Comparison of ENCODE assay signal across 12 mouse cellular contexts in the genomic region with DNA sequence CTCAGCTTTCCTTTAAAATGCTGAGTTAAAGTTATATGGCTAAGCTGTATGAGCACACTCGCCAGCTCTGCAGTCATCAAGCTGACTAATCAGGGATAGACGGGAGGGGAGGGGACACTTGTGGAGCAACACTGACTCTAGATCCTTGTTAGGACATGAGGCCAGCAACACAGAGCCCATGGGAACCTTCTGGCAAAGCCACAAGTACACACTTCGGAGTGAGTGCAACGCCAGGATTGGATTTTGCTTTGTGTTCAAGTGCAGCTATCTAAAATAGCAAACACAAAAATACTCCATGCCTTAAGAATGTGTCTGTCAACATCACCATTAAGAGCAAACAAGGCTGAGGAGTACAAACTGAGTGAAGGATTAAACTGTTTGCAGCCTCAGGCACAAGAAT. TPM values are rescaled to one million over a fixed set of nuclear protein-coding genes. Genes with fewer than 3 reads are reported as not detected.
DNase-seq lines count a peak whose midpoint lies in the region; ATAC-seq and TF ChIP-seq lines count a peak whose summit lies in the region.
"Had no signal": no experiment of that assay in that cellular context is flagged by ENCODE, and none has a peak within 500 bp of the region (broad histone marks: within the 10 kb centered on the region; RNA-seq: fewer than 3 reads in every experiment).

No protein-coding gene starts in this region.

- H3K79me2 ChIP-seq in heart, adult 2 months (replicated peaks; ENCODE audit: control insufficient read depth, insufficient read depth, low read length): no peaks in the 10 kb centered on the region

- H3K9me3 ChIP-seq in forebrain, embryonic 14.5 days (replicated peaks; ENCODE audit: control insufficient read depth, low read length): no peaks in the 10 kb centered on the region
- H3K9me3 ChIP-seq: forebrain, embryonic 12.5 days; liver, embryonic 13.5 days had no signal

- H3K9ac ChIP-seq in heart, adult 2 months (ENCODE audit: low read depth, low read length): no peak overlapping the region
- H3K9ac ChIP-seq in forebrain, embryonic 14.5 days (ENCODE audit: low read length): no peak overlapping the region
- H3K9ac ChIP-seq: forebrain, embryonic 12.5 days; hindbrain, embryonic 12.5 days; liver, embryonic 13.5 days had no signal

- 32% methylated on average over 4 of the region's 4 CpGs for WGBS in heart, adult 2 months
- 44% methylated on average over 4 of the region's 4 CpGs for WGBS in lung, adult 2 months
- WGBS in forebrain, embryonic 14.5 days: 81% methylated on average over 4 of the region's 4 CpGs

- H3K4me1 ChIP-seq in heart, adult 2 months (ENCODE audit: control insufficient read depth, insufficient read depth, low read length): peaks cover 5% of the 10 kb centered on the region; the same call in 1 of the 2 replicates
- H3K4me1 ChIP-seq in lung, adult 2 months (ENCODE audit: control insufficient read depth, insufficient read depth, low read length): peaks cover 6% of the 10 kb centered on the region
- H3K4me1 ChIP-seq in forebrain, embryonic 14.5 days (ENCODE audit: control insufficient read depth, insufficient read depth, low read length): no peaks in the 10 kb centered on the region
- H3K4me1 ChIP-seq: forebrain, embryonic 12.5 days; hindbrain, embryonic 12.5 days had no signal

- no peak for TF ChIP-seq CTCF in heart, adult 2 months (IDR thresholded peaks at IDR 0.05)
- TF ChIP-seq CTCF in lung, adult 2 months (IDR thresholded peaks at IDR 0.05; ENCODE audit: insufficient read depth, low read length): no peak

- H3K4me2 ChIP-seq in forebrain, embryonic 14.5 days (ENCODE audit: low read length): no peak overlapping the region
- H3K4me2 ChIP-seq: forebrain, embryonic 12.5 days; hindbrain, embryonic 12.5 days; liver, embryonic 13.5 days had no signal

- peak; percentile 75; the same call in 1 of the 2 replicates for TF ChIP-seq EP300 in heart, adult 2 months (IDR thresholded peaks at IDR 0.05; ENCODE audit: insufficient read depth, low read depth, low read length)

- peak; percentile 7 for DNase-seq in ovary, postnatal 14 days (ENCODE audit: low spot score)
- no peak for DNase-seq in ovary, postnatal 10 days (ENCODE audit: low spot score)
- DNase-seq in heart, adult 2 months: peak; percentile 67 to 82
- peak; percentile 56 for DNase-seq in lung, adult 2 months
- DNase-seq in spleen, adult 12 weeks (ENCODE audit: low spot score): no peak
- no peak for DNase-seq in forebrain, embryonic 14.5 days (ENCODE audit: low spot score)
- no peak for DNase-seq in urinary bladder, postnatal 4 days (ENCODE audit: low spot score in 2 of 2)
- DNase-seq: cerebellum, postnatal 10 days; liver, embryonic 13.5 days; thymus, adult 18-20 months had no signal

- no peak overlapping the region for H3K4me3 ChIP-seq in heart, adult 2 months
- H3K4me3 ChIP-seq in lung, adult 2 months (replicated peaks; ENCODE audit: extremely low read depth, low read depth, low read length): no peak overlapping the region
- no peak overlapping the region for H3K4me3 ChIP-seq in forebrain, embryonic 14.5 days (ENCODE audit: low read depth, low read length)
- H3K4me3 ChIP-seq: forebrain, embryonic 12.5 days; hindbrain, embryonic 12.5 days; liver, embryonic 13.5 days had no signal

- TF ChIP-seq POLR2A in heart, adult 2 months (IDR thresholded peaks at IDR 0.05; ENCODE audit: insufficient read depth, low read depth, low read length): peak; percentile 27; the same call in 1 of the 2 replicates
- no peak for TF ChIP-seq POLR2A in lung, adult 2 months (IDR thresholded peaks at IDR 0.05; ENCODE audit: borderline replicate concordance, extremely low read depth, low read depth, low read length)

- intact Hi-C loops in heart, adult 2 months (cut with DNase I): loop anchor here (2.0 kb wide), 1 partner anchor 15 kb away; no protein-coding TSS in a partner anchor

- no peaks in the 10 kb centered on the region for H3K27me3 ChIP-seq in heart, adult 2 months (ENCODE audit: control insufficient read depth, insufficient read depth, low read length)
- H3K27me3 ChIP-seq in forebrain, embryonic 14.5 days (replicated peaks; ENCODE audit: control insufficient read depth, insufficient read depth, low read length): no peaks in the 10 kb centered on the region
- H3K27me3 ChIP-seq: forebrain, embryonic 12.5 days; hindbrain, embryonic 12.5 days; liver, embryonic 13.5 days had no signal

- peak overlapping the region; percentile 77 for H3K27ac ChIP-seq in heart, adult 2 months
- H3K27ac ChIP-seq in forebrain, embryonic 14.5 days (ENCODE audit: low read depth, low read length): no peak overlapping the region
- H3K27ac ChIP-seq: forebrain, embryonic 12.5 days; hindbrain, embryonic 12.5 days; liver, embryonic 13.5 days had no signal

- 0 out of 2 replicates have a peak, but pooled peaks cover 2% of the 10 kb centered on the region for H3K36me3 ChIP-seq in heart, adult 2 months (ENCODE audit: control insufficient read depth, insufficient read depth, low read length)
- 0 out of 2 replicates have a peak, but pooled peaks cover 3% of the 10 kb centered on the region for H3K36me3 ChIP-seq in forebrain, embryonic 14.5 days (ENCODE audit: control insufficient read depth, insufficient read depth, low read length)
- H3K36me3 ChIP-seq: forebrain, embryonic 12.5 days; hindbrain, embryonic 12.5 days; liver, embryonic 13.5 days had no signal

- no peak for ATAC-seq in forebrain, embryonic 14.5 days

RNA-seq across cellular contexts. Expression of a gene that starts 29.8 kb away (rescaled TPM):
- total RNA-seq in heart, adult 2 months (2021): 10 to 100 TPM; 61.5 to 66.6 TPM
- 29.4 and 34.1 TPM in 2 replicates for polyA plus RNA-seq in heart, adult 2 months (2012; rRNA removed)
- 6.2 and 9.4 TPM in 2 replicates for polyA plus RNA-seq in lung, adult 2 months (2012; rRNA removed)
- polyA plus RNA-seq in forebrain, embryonic 14.5 days (2014; fragmentation: Nextera tagmentation; extraction: Ambion mirVana): 42.7 and 46.6 TPM in 2 replicates

RNA-seq across cellular contexts. Expression of a gene that starts 29.9 kb away (rescaled TPM):
- 10 to 100 TPM; 14.0 to 14.9 TPM for total RNA-seq in heart, adult 2 months (2021)
- polyA plus RNA-seq in heart, adult 2 months (2012; rRNA removed): 15.8 and 23.5 TPM in 2 replicates
- polyA plus RNA-seq in lung, adult 2 months (2012; rRNA removed): 42.4 and 58.7 TPM in 2 replicates
- polyA plus RNA-seq in forebrain, embryonic 14.5 days (2014; fragmentation: Nextera tagmentation; extraction: Ambion mirVana): 69.8 and 75.5 TPM in 2 replicates

Comparison
In these comparisons a context has a peak if more than half of its experiments do, and no peak if none do; other contexts are left out.
1. DNase-seq: peak in ovary, postnatal 14 days (single experiment), heart, adult 2 months (2 of 2) and lung, adult 2 months (single experiment); none in ovary, postnatal 10 days (single experiment), spleen, adult 12 weeks (single experiment), forebrain, embryonic 14.5 days (single experiment) and urinary bladder, postnatal 4 days (0 of 2).